Mouse (Mus musculus): ENCODE measurements around the gene Rcsd1.
"Not testable (repeated sequence)": the region's sequence is repeated elsewhere in the genome, so short reads cannot be mapped to it uniquely, and the experiment has no call there.

Rcsd1 gene

GRCm38 (mm10) chr1:165687861-165688260 lies 21.7 kb downstream of the Rcsd1 start:
- no peak for DNase-seq

GRCm38 (mm10) chr1:165686963-165687362 lies 22.6 kb downstream of the Rcsd1 start:
- no peak for DNase-seq

GRCm38 (mm10) chr1:165686349-165686748 lies 23.2 kb downstream of the Rcsd1 start:
- no peak for DNase-seq

GRCm38 (mm10) chr1:165684261-165685203 lies 25.0 kb downstream of the Rcsd1 start:
- no peak for DNase-seq

GRCm38 (mm10) chr1:165682056-165682853 lies 27.3 kb downstream of the Rcsd1 start:
- no peak for DNase-seq

GRCm38 (mm10) chr1:165681045-165681794 lies 28.3 kb downstream of the Rcsd1 start:
- no peak for DNase-seq

GRCm38 (mm10) chr1:165680086-165680485 lies 29.5 kb downstream of the Rcsd1 start:
- not testable (repeated sequence) for DNase-seq

GRCm38 (mm10) chr1:165679618-165679997 lies 29.9 kb downstream of the Rcsd1 start:
- no peak for DNase-seq

GRCm38 (mm10) chr1:165678861-165679617 lies 30.5 kb downstream of the Rcsd1 start:
- DNase-seq, result no peak

GRCm38 (mm10) chr1:165677558-165677957 lies 32.0 kb downstream of the Rcsd1 start:
- no peak for DNase-seq

- no peak for DNase-seq
Measured at GRCm38 (mm10) chr1:165676993-165677392, 32.6 kb downstream of the Rcsd1 start.

- DNase-seq, result no peak
Measured at GRCm38 (mm10) chr1:165675167-165675566, 34.4 kb downstream of the Rcsd1 start.

- no peak for DNase-seq
Measured at GRCm38 (mm10) chr1:165672355-165672754, 37.2 kb downstream of the Rcsd1 start.

- no peak for DNase-seq
Measured at GRCm38 (mm10) chr1:165670056-165670455, 39.5 kb downstream of the Rcsd1 start.

- no peak for DNase-seq
Measured at GRCm38 (mm10) chr1:165668904-165669303, 40.7 kb downstream of the Rcsd1 start.

- no peak for DNase-seq
Measured at GRCm38 (mm10) chr1:165667380-165667779, 42.2 kb downstream of the Rcsd1 start.

- no peak for DNase-seq
Measured at GRCm38 (mm10) chr1:165666944-165667343, 42.6 kb downstream of the Rcsd1 start.

- no peak for DNase-seq
Measured at GRCm38 (mm10) chr1:165665758-165666157, 43.8 kb downstream of the Rcsd1 start.

- DNase-seq, result no peak
Measured at GRCm38 (mm10) chr1:165663277-165663676, 46.3 kb downstream of the Rcsd1 start.

GRCm38 (mm10) chr1:165662426-165663192 lies 46.9 kb downstream of the Rcsd1 start:
- no peak for DNase-seq

GRCm38 (mm10) chr1:165661725-165662124 lies 47.8 kb downstream of the Rcsd1 start:
- DNase-seq, result no peak

Data from thymus, adult 18-20 months (tissue).